Mouse (Mus musculus) frontal cortex, postnatal 36 days (tissue): Measurements from ENCODE around the gene Hdac4.

ENCODE experiments used
- DNase-seq, 2 experiments: peaks; one replicate each; pipeline ENCODE4 v3.0.0; 2022; ENCODE audit warnings: low spot score in 2 of 2

Hdac4 gene

GRCm38 (mm10) chr1:92130470-92131100, 64.9 kb downstream of the Hdac4 start:
- DNase-seq, result peak; percentile 52 to 59

- no peak for DNase-seq
These were observed 65.7 kb downstream of the Hdac4 start for GRCm38 (mm10) chr1:92129751-92130150.

GRCm38 (mm10) chr1:92127785-92128184, 67.7 kb downstream of the Hdac4 start:
- no peak for DNase-seq

- DNase-seq, result no peak
These were observed 68.1 kb downstream of the Hdac4 start for GRCm38 (mm10) chr1:92127366-92127765.

GRCm38 (mm10) chr1:92124497-92125201, 70.8 kb downstream of the Hdac4 start:
- no peak for DNase-seq

- DNase-seq, result no peak
These were observed 76.2 kb downstream of the Hdac4 start for GRCm38 (mm10) chr1:92119303-92119702.

GRCm38 (mm10) chr1:92117597-92117996, 77.9 kb downstream of the Hdac4 start:
- DNase-seq, result no peak

- no peak for DNase-seq
These were observed 79.3 kb downstream of the Hdac4 start for GRCm38 (mm10) chr1:92116169-92116568.

GRCm38 (mm10) chr1:92114091-92114490, 81.4 kb downstream of the Hdac4 start:
- no peak for DNase-seq

- DNase-seq, result no peak
These were observed 82.1 kb downstream of the Hdac4 start for GRCm38 (mm10) chr1:92113243-92114009.

- DNase-seq, result no peak
These were observed 82.9 kb downstream of the Hdac4 start for GRCm38 (mm10) chr1:92112591-92112990.

GRCm38 (mm10) chr1:92111551-92111950, 83.9 kb downstream of the Hdac4 start:
- no peak for DNase-seq

- DNase-seq, result no peak
These were observed 84.5 kb downstream of the Hdac4 start for GRCm38 (mm10) chr1:92111026-92111425.

- no peak for DNase-seq
These were observed 86.3 kb downstream of the Hdac4 start for GRCm38 (mm10) chr1:92109221-92109620.

GRCm38 (mm10) chr1:92108556-92108955, 86.9 kb downstream of the Hdac4 start:
- DNase-seq, result no peak

GRCm38 (mm10) chr1:92107996-92108395, 87.5 kb downstream of the Hdac4 start:
- no peak for DNase-seq

- DNase-seq, result no peak
These were observed 88.0 kb downstream of the Hdac4 start for GRCm38 (mm10) chr1:92107521-92107920.

- DNase-seq, result no peak
These were observed 88.9 kb downstream of the Hdac4 start for GRCm38 (mm10) chr1:92106486-92107160.

GRCm38 (mm10) chr1:92104718-92105117, 90.8 kb downstream of the Hdac4 start:
- no peak for DNase-seq

GRCm38 (mm10) chr1:92103971-92104370, 91.5 kb downstream of the Hdac4 start:
- no peak for DNase-seq

- no peak for DNase-seq
These were observed 92.1 kb downstream of the Hdac4 start for GRCm38 (mm10) chr1:92103377-92103776.

- no peak for DNase-seq
These were observed 92.7 kb downstream of the Hdac4 start for GRCm38 (mm10) chr1:92102825-92103224.
